Mouse (Mus musculus): ENCODE measurements around the gene Slit2.

DNA sequence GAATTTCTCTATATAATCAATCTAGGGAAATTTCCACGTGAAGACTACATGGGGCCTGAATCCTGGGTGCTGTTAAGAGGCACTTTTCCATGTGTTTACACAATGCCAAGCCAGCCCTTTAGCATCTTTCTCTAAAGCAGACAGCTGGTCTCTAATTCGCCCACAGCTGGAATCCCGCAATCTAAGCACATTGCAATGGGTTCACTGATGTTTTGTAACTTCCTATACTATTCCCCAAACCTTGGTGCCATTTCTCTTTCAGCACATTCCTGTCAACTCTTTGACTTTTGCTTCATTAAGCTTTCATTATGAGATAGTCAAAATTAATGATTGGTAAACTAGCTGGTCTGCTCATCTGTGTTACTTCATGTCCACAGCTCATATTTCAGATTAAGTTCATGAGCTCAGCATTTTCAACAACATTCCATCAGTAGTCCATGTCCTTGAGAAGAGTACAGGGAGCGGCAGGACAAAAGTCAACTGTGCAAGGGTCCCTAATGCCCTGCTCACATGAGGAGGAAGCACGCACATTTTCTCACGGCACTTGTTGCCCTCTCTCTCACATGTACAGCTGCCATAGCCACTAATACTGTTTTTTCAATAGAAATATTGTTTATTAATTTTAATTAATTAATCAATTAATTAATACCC lies 247.6 kb downstream of the Slit2 start:
- TF ChIP-seq CTCF (IDR thresholded peaks at IDR 0.05; ENCODE audit: extremely low read depth, insufficient read depth, low read length), result no peak
- no peak for TF ChIP-seq POLR2A (IDR thresholded peaks at IDR 0.05; ENCODE audit: extremely low read depth, insufficient read depth, low read length)
